Mouse (Mus musculus): ENCODE measurements around the gene 4922502D21Rik.

4922502D21Rik gene

GRCm38 (mm10) chr6:129314655-129315168 is 16.9 kb downstream of the 4922502D21Rik start:
- no peak for DNase-seq (ENCODE audit: extremely low read depth, low read depth)

- no peak for DNase-seq (ENCODE audit: extremely low read depth, low read depth)
Observed at GRCm38 (mm10) chr6:129312499-129312898, 19.1 kb downstream of the 4922502D21Rik start.

GRCm38 (mm10) chr6:129304180-129304579 is 27.4 kb downstream of the 4922502D21Rik start:
- no peak for DNase-seq (ENCODE audit: extremely low read depth, low read depth)

GRCm38 (mm10) chr6:129288708-129289107 is 42.9 kb downstream of the 4922502D21Rik start:
- DNase-seq (ENCODE audit: extremely low read depth, low read depth): no peak

GRCm38 (mm10) chr6:129284384-129285104 is 47.1 kb downstream of the 4922502D21Rik start:
- peak; percentile 77 for DNase-seq (ENCODE audit: extremely low read depth, low read depth)

GRCm38 (mm10) chr6:129283271-129283670 is 48.3 kb downstream of the 4922502D21Rik start:
- DNase-seq (ENCODE audit: extremely low read depth, low read depth): no peak

- DNase-seq (ENCODE audit: extremely low read depth, low read depth): peak; percentile 35
Observed at GRCm38 (mm10) chr6:129276483-129276882, 55.1 kb downstream of the 4922502D21Rik start.

- DNase-seq (ENCODE audit: extremely low read depth, low read depth): no peak
Observed at GRCm38 (mm10) chr6:129275624-129276203, 55.9 kb downstream of the 4922502D21Rik start.

- no peak for DNase-seq (ENCODE audit: extremely low read depth, low read depth)
Observed at GRCm38 (mm10) chr6:129275220-129275619, 56.4 kb downstream of the 4922502D21Rik start, which contains the start of gene Cd69. Cd69 (minus strand) TSS chr6:129275436.

- no peak for DNase-seq (ENCODE audit: extremely low read depth, low read depth)
Observed at GRCm38 (mm10) chr6:129274476-129274875, 57.1 kb downstream of the 4922502D21Rik start.

GRCm38 (mm10) chr6:129273662-129274061 is 57.9 kb downstream of the 4922502D21Rik start:
- no peak for DNase-seq (ENCODE audit: extremely low read depth, low read depth)

Data from MEL-GATA-1-ER (cell line).